Mouse (Mus musculus) c-Kit-positive CD71-positive TER-119-positive erythroid progenitor cells, embryonic 14.5 days (primary cell): ENCODE results near the gene Daam2.

Source experiments
- DNase-seq: peaks from one replicate; pipeline ENCODE4 v3.0.0-alpha.2; 2013; ENCODE audit warnings: low spot score

Gene Daam2

GRCm38 (mm10) chr17:49531661-49532060, 32.5 kb downstream of the Daam2 start:
- DNase-seq, result no peak

GRCm38 (mm10) chr17:49530215-49530614, 33.9 kb downstream of the Daam2 start:
- peak; percentile 15 for DNase-seq

DNA sequence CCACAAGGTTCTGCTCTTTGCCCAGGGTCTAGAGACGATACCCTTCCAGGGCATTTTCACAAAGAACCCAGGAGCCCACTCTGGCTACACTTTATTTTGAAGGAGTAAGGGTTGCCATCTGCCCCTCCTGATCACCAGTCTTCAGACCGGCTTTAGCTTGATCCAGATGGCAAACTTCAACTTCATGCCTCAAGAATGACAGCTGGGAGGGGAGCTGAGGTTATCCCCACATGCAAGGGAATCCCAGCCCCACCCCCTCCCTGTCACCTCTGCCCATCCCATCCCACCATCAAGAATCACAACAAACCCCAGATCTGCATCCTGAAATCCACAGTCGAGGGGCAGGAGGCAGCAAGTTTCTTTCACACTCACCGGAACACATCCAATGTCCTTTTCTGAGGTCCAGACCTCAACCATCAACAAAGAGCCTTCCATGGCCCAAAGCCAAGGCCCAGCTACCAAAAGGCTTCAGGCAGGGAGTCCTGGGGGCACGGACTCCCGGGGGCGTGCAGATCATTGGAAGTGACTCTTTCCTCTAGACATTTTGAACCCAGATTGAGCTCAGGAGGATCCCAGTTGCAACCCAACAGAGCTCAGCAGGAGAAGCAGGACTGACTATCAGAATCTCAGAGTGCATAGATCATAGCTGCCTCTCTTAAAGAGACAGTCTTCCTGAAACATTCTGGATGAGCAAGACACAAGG, 35.5 kb downstream of the Daam2 start:
- no peak for DNase-seq

GRCm38 (mm10) chr17:49528033-49528432, 36.1 kb downstream of the Daam2 start:
- no peak for DNase-seq

- no peak for DNase-seq
These were observed 37.6 kb downstream of the Daam2 start for GRCm38 (mm10) chr17:49526566-49526965.

- DNase-seq, result no peak
These were observed 38.2 kb downstream of the Daam2 start for GRCm38 (mm10) chr17:49525911-49526310.

DNA sequence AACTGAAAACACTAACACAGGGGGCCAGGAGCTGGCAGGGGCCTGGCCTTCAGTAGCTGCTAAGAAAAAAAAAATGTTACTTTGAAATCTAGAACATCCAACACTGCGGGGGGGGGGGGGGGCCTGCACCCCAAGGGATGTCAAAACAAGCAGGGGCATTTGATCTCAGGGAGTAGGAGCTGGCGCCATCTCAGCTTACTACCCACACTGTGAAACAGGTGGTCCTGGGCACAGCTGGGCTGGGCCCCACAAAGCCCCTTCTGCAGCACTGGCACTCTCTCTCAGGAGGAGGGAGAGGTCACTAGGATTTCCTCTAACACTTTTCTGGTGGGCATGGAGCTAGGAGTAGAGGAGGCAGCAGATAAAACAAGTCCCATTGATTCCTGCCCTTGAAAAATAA, 39.6 kb downstream of the Daam2 start:
- DNase-seq, result no peak

DNA sequence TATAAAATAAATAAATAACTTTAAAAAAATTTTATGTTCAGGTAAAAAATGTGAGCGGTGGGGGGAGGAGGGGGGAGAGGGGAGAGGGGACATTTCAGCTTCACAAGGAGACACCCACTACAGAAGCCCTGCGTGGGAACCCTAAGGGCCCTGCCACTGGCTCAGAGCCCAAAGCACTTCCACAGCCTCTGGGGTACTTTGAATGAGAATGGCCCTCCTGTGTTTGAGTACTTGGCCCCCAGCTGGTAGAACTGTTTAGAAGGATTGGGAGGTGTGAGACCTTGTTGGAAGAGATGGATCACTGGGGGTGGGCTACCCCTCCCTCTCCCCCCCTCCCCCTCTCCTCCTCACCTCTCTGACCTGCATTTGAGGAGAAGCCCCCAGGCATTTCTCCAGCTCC, 41.7 kb downstream of the Daam2 start:
- no peak for DNase-seq

DNA sequence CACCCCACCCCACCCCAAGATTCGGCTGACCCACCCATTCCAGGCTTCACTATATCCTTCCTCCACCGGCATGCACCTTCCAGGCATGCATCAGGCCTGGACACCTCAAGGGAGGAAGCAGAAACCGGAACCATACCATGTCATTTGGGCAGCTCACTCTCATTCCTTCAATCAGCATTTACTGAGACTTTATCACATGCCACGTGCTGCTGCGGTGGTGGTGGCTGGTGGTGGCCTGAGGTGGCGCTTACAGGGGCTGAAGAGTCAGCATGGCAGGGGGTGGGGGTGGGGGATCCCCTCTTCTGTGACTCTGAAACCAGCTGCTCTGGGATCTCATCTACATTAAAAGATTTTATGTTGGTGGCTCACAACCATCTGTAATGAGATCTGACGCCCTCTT, 42.1 kb downstream of the Daam2 start:
- no peak for DNase-seq

- no peak for DNase-seq
These were observed 43.5 kb downstream of the Daam2 start for GRCm38 (mm10) chr17:49520674-49521073.

DNA sequence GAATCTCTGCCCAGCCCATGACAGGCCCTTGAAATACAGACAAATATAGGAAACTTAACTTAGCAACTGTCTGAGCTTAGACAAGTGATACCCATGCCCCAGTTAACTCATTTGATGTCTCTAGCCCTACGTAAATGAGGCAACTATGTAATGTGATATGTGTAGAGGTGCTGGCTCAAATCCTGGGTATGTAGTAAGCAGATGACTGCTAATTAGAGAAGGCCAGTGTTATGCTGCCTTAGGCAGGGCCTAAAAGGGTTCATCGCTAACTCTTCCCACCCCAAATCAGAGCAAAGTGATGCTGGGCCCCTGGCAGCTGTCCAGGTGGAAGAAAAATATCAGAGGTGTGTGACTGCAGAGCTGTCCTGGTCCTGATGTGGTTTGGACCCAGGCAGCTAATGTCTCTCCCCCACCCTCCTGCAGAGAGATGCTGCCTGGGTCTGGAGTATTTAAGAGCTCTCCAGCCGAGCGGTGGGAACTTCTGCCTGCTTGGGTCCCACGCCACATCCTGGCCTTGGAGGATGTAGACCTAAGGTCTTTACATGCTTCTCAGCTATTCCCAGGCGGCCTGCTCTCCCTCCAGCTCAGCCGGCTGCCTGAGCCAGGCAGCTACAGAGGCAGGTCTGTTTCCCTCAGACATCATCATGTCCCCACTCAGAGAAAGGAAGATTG, 44.4 kb downstream of the Daam2 start:
- DNase-seq, result no peak

DNA sequence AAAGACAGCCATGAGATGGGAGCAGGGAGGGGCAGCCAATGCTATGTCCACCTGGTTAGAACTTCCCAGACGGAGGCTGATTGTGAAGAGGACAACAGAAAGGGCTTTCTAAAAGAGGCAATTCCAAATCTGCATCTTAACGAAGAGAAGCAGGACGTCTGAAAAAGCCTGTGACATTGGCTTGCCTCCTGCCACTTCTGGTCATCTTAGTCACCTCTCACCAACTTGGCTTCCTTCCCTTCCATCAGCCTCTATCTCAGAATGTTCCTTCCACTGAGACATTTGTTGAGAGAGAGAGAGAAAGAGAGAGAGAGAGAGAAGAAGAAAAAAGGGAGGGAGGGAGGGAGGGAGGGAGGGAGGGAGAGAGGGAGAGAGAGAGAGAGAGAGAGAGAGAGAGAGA, 47.1 kb downstream of the Daam2 start:
- no peak for DNase-seq

DNA sequence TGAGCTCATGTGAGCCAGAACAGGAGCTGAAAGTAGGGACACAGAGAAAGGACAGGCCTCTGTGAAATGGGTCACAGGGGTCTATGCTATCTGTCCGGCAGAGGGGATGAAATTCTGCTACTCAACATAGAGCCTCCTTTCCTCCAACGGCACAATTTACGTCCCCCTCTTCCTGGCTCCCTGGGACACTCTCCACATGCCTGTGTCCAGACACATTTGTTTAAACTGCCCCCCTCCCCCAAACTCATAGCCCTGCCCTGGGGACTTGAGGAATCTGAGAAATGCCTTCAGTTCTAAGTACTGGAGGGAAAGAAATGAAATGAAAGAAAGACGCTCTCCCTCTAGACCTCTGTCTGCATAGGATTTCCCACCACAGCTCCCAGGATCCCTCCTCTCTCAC, 48.5 kb downstream of the Daam2 start:
- DNase-seq, result no peak

DNA sequence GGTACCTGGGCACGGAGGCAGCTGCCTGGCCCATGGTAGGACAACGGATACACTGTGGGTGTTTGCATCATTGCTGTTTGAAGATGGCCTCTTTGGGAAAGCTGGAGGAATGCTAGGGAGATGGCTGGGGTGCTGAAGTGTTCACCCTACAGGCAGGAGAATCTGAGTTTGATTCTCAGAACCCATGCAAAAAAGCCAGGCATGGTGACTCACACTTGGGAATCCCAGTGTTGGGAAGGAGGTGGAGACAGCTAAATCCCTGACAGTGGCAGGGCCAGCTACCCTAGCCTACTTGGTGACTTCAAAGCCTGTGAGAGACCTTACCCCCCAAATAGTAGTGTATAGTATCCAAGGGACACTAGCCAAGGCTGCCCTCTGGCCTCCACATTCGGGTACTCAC, 49.0 kb downstream of the Daam2 start:
- no peak for DNase-seq

GRCm38 (mm10) chr17:49512671-49513085, 51.5 kb downstream of the Daam2 start:
- DNase-seq, result no peak

DNA sequence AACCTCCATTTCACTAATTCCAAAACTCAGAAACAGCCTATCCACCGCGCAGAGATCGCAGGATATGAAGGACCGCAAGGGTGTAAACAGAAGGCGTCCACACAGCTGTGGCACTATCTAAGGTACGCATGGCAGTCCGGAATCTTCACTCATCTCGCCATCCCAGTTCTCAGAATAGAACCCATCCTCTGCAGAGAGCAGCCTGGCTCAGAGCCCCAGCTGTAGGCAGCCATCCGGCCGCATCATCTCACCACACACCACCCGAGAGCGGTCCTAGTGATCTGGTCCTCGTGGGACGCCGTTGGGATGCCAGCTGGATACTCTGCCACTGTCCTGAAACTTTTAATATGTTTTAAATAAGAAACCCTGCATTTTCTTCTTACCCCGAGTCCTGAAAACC, 54.7 kb downstream of the Daam2 start:
- no peak for DNase-seq

DNA sequence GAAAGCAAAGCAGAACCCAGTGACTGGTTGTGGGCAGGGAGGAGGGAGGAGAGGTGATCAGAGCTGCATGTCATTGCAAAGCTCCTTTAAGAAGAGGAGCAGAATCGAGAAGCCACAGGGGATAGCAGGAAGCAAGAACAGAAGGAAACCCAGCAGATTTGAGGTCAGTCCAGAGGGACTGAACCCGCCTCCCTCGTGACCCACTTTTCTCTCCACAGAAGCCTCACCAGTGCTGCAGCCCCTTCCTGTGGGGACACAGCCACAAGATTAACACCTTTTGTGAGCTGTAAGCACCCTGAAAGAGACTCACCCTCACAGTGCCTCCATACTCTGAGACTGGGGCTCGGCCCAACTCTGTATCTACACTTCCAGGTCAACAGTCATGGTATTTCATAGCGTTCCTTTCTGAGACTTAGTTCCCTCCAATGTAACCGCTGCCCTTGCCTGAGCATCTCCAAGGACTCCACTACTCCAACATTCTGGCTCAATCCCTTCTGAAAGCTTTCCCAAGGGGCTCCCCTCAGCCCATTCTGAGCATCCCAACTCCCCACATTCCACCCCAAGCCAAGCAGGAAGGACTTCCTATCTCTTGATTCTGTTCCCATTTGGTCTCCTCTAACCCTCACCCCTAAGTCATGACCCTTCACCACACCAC, 60.8 kb downstream of the Daam2 start:
- no peak for DNase-seq

- DNase-seq, result no peak
These were observed 63.9 kb downstream of the Daam2 start for GRCm38 (mm10) chr17:49500234-49500633.

GRCm38 (mm10) chr17:49499635-49500034, 64.5 kb downstream of the Daam2 start:
- no peak for DNase-seq

DNA sequence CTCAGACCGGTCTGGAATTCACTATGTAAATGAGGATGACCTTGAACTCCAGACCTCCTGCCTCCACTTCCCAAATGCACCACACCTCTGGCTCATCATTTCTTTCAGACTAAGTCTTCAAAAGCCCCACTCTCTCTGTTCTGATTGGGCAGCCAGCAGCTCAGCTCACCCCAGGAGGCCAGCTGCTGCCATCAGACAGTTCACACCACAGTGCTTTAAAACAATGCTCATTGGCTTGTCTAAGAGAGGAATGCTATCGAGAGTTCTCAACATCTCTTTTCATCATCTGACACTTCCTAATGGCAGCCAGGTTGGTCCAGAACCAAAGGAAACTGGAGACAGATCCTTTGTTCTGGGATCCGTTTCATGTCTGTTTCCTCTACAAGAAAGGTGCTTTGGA, 66.0 kb downstream of the Daam2 start:
- no peak for DNase-seq

- no peak for DNase-seq
These were observed 70.9 kb downstream of the Daam2 start for GRCm38 (mm10) chr17:49493276-49493675.

DNA sequence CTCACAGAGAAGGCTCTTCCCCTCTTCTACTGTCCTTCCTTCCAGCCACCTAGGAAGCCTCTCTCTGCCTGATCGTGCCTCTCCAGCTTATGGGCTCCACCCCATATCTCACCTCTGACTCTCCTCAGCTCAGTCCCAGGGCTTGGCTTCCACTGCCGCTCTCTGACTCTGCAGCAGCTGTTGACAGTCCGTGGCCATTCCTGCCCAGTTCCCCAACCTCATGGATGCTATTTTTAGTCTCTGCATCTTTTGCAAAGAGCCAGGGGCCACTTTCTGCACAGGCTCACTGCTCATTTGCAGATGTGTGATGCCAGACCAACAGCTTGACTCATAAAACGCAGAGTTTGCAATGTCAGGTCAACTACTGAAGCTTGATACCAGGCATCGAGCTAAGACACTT, 75.0 kb downstream of the Daam2 start:
- no peak for DNase-seq

DNA sequence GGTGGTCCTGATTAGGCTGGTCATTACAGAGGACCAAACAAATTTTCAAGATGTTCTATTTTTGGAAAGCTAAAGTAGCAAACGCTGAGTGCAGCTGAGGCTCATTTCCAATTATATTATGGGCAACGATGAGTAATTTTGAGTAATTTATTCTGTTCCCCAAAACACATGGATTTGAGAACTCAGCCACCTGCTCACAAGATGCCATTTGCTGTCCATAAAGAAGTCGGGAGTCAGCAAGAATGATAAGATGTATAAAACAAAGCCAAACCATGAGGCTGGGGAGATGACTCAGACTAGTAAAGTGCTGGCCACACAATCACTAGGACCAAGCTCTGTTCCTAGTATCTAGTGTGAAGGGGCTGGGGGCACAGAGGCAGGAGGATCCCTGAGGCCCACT, 79.7 kb downstream of the Daam2 start:
- no peak for DNase-seq
